Mouse (Mus musculus): ENCODE results near the gene Fgb. TPM values are rescaled to one million over a fixed set of nuclear protein-coding genes. Genes with fewer than 3 reads are reported as not detected.

Gene Fgb
- polyA plus RNA-seq, 1 experiment from 2014 or later = 0.49 TPM

DNA sequence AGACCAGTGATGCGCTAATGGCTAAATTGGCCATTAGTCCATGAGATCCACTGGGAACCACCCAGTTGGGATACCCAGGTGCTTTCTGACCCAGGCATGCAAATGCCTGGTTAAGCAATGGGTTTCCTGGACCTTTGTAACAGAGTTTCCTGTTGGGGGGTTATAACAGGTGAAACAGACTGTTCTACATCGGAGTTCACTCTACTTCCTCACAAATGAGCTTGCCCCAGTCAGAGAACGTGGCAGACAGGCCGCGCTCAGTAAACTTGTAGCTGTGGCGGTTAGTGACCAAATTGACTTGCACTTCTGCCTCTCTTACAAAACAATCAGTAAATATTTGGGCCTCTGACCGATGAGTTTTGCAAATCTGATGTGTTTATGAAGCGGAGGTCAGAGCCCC lies 46.6 kb downstream of the Fgb start:
- Histone ChIP-seq H3K9me3 (no peaks in the 10 kb centered on the region), H3K36me3 (no peaks in the 10 kb centered on the region), H3K4me2 (no peak overlapping the region), H3K27me3 (no peaks in the 10 kb centered on the region), H3K9ac (no peak overlapping the region), H3K4me3 (no peak overlapping the region), H3K27ac (no peak overlapping the region), H3K4me1 (no peaks in the 10 kb centered on the region)
- 83% methylated on average over 8 of the region's 8 CpGs for WGBS
- ATAC-seq (ENCODE audit: borderline replicate concordance, extremely low read depth, low FRiP score, low TSS enrichment) = no peak

DNA sequence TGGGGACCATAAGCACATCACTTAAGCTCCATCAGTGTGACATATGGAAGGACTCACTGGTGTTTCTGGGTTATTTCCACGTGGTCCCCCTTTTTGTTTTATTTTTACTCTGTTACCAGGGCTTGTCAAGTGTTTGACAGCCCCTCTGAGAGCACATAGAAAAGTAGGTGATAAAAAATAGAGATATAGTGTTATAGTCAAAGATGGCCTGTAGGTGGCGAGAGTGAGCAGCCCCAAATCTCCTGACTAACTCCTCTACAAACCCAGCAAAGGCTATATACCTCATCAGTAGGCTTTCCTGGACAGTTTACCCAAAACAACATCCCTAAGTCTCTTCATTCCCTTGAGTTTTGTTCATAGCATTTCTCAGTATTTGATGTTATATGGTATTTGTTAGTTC lies 47.5 kb downstream of the Fgb start:
- no peaks in the 10 kb centered on the region for H3K27me3 ChIP-seq
- no peaks in the 10 kb centered on the region for H3K9me3 ChIP-seq
- no peak overlapping the region for H3K4me2 ChIP-seq
- no peaks in the 10 kb centered on the region for H3K36me3 ChIP-seq
- H3K4me1 ChIP-seq = no peaks in the 10 kb centered on the region
- H3K9ac ChIP-seq = no peak overlapping the region
- H3K27ac ChIP-seq = no peak overlapping the region
- 0% methylated on average over 2 of the region's 2 CpGs for WGBS
- ATAC-seq (ENCODE audit: borderline replicate concordance, extremely low read depth, low FRiP score, low TSS enrichment) = no peak
- no peak overlapping the region for H3K4me3 ChIP-seq

DNA sequence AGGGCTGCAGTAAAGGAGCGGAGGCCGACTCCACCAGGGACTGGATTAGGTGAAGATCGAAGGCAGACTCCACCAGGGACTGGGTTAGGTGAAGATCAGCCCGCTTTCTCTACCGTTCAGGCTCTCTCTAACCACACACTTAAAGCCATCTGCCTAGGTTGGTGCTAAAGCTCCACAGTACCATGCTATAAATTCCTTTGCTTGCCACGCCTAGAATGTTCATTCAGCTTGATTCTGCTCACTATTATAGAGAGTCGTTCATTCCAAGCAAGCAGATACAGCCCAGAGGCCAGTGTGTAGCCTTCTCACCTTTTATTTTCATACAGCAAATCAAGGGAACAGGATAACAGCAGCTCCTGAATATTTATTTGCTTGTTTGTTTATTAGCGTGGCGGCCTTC lies 49.7 kb downstream of the Fgb start:
- Histone ChIP-seq H3K9me3 (no peaks in the 10 kb centered on the region), H3K36me3 (no peaks in the 10 kb centered on the region), H3K4me1 (peaks cover 7% of the 10 kb centered on the region), H3K9ac (no peak overlapping the region), H3K27me3 (peaks cover 4% of the 10 kb centered on the region; the same call in 1 of the 2 replicates), H3K27ac (no peak overlapping the region), H3K4me3 (no peak overlapping the region), H3K4me2 (no peak overlapping the region)
- ATAC-seq (ENCODE audit: borderline replicate concordance, extremely low read depth, low FRiP score, low TSS enrichment) = no peak
- 79% methylated on average over 9 of the region's 9 CpGs for whole genome bisulfite sequencing

DNA sequence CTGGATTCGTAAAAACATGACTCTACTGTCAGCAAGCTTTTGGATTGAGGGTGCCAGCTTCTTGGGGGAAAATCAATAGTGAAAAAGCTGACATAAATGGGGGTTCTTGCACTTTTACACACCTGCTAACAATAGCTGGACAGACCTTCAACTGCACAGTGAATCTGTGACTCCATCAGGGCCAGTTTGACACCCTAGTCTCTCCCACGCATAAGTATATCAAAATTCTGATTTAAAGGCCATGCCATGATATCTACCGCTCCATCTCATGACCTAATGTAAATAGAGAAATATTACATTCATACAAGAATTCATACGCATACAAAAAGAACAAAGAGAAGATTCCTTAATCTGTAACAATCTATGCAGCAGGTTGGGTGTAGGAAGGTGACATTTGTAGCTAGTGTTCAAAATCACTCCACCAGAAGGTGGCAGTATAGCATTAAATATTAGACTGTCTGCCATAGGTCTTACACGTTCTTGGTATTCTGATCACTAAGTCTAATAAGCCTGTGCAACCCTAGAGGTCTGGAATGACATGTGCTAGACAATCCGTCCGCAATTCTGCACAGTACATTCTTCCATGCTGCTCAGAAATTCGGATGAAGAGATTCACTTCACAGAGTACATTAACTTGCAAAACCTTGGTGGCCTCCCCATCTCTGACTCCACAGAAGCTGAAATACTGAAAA lies 50.7 kb downstream of the Fgb start:
- Histone ChIP-seq H3K4me2 (no peak overlapping the region), H3K27ac (no peak overlapping the region), H3K36me3 (no peaks in the 10 kb centered on the region), H3K9me3 (no peaks in the 10 kb centered on the region), H3K27me3 (peaks cover 5% of the 10 kb centered on the region; the same call in 1 of the 2 replicates), H3K9ac (no peak overlapping the region), H3K4me3 (no peak overlapping the region), H3K4me1 (peaks cover 8% of the 10 kb centered on the region)
- peak; percentile 58; the same call in 1 of the 2 replicates for ATAC-seq (ENCODE audit: borderline replicate concordance, extremely low read depth, low FRiP score, low TSS enrichment)
- 31% methylated on average over 8 of the region's 8 CpGs for WGBS

DNA sequence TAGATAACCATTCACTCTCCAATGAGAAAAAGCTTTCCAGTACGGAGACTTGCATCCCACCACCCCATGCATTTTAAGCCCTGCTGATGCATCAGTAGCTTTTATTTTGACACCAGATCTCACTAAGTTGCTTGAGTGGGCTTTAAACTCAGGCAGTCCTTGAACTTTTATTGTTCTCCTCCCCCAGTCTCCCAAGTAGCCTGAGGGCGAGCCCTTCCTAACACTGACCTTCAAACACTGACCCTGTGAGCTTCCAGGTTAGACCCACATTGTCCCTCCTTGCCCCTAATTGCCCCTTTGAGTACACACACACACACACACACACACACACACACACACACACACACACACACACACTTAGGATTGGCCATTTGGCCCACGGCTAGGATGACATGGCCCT lies 53.0 kb downstream of the Fgb start:
- Histone ChIP-seq H3K4me2 (no peak overlapping the region), H3K36me3 (no peaks in the 10 kb centered on the region), H3K9me3 (no peaks in the 10 kb centered on the region), H3K4me3 (no peak overlapping the region), H3K9ac (no peak overlapping the region), H3K27me3 (peaks cover 5% of the 10 kb centered on the region; the same call in 1 of the 2 replicates), H3K27ac (no peak overlapping the region), H3K4me1 (peaks cover 8% of the 10 kb centered on the region)
- no peak for ATAC-seq (ENCODE audit: borderline replicate concordance, extremely low read depth, low FRiP score, low TSS enrichment)
- WGBS = 60% methylated on average over 3 of the region's 3 CpGs

DNA sequence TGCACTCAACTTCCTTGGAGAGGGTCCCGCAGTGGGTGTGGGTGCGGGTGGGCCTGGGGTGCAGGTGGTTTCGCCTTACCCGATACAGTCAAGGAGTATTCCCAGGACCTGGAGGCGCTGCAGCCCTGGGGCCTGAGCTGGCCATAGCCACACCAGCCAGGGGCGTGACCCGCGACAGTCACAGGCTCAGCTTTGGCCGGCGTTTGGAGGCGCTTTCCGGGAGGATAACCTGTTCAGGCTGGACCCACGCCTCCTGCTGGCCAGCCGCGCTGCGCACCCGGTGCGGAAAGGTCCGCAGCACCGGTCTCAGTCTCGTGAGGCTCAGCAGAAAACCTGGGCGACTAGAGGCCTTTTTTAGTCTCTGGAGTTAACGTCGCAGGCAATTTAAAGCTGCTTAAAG lies 54.3 kb downstream of the Fgb start:
- H3K27ac ChIP-seq = no peak overlapping the region
- peaks cover 8% of the 10 kb centered on the region for H3K4me1 ChIP-seq
- peaks cover 5% of the 10 kb centered on the region; the same call in 1 of the 2 replicates for H3K27me3 ChIP-seq
- no peaks in the 10 kb centered on the region for H3K36me3 ChIP-seq
- peak overlapping the region; percentile 53 for H3K4me2 ChIP-seq
- ATAC-seq (ENCODE audit: borderline replicate concordance, extremely low read depth, low FRiP score, low TSS enrichment) = peak; percentile 68; the same call in 1 of the 2 replicates
- 3% methylated on average over 24 of the region's 24 CpGs for WGBS
- no peak overlapping the region for H3K9ac ChIP-seq
- peak overlapping the region; percentile 15; the same call in 1 of the 2 replicates for H3K4me3 ChIP-seq
- H3K9me3 ChIP-seq = no peaks in the 10 kb centered on the region

DNA sequence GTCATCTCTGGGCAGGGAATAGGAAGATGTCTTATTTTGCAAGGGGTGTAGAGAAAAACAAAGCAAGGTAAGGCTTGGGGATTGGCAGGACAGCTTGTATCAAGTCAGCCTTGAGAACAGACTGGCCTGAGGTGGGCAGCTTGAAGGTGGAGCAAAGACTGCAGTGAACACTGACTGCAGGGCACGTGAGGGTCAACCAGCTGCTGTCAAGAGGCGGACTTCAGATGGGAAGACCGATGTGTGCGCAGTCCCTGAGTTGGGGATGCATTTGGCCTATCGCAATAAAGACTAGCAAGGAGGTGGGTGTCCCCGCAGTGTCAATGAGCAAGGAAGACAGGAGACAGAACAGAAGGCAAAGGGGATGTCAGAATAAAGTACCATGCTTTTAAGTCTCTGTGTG lies 56.7 kb downstream of the Fgb start:
- no peaks in the 10 kb centered on the region for H3K36me3 ChIP-seq
- no peak for ATAC-seq (ENCODE audit: borderline replicate concordance, extremely low read depth, low FRiP score, low TSS enrichment)
- peaks cover 8% of the 10 kb centered on the region for H3K4me1 ChIP-seq
- H3K9me3 ChIP-seq = no peaks in the 10 kb centered on the region
- H3K4me3 ChIP-seq = no peak overlapping the region
- no peak overlapping the region for H3K9ac ChIP-seq
- 77% methylated on average over 6 of the region's 6 CpGs for WGBS
- no peak overlapping the region for H3K4me2 ChIP-seq
- H3K27ac ChIP-seq = no peak overlapping the region
- H3K27me3 ChIP-seq = peaks cover 5% of the 10 kb centered on the region; the same call in 1 of the 2 replicates

DNA sequence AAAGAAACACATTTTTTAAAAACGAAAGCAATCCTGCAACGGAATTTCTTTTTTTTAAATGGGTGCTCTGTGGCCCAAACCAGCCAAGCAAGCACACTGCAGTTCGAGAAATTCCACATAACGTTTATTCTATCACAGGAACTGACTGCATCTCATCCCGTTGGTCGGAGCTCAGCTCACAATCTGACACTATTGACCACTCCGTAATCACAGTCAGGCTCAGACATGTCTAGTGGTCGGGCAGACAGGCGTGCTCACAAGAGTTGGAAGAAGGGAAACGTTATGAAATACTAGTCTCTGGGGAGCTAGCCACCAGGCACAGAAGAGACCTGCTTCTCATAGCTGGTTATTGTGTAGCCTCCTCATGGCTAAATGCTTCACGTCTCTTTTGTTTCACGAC lies 57.7 kb downstream of the Fgb start:
- Histone ChIP-seq H3K27ac (no peak overlapping the region), H3K4me3 (no peak overlapping the region), H3K36me3 (no peaks in the 10 kb centered on the region), H3K4me2 (no peak overlapping the region), H3K9me3 (no peaks in the 10 kb centered on the region), H3K9ac (no peak overlapping the region), H3K27me3 (peaks cover 5% of the 10 kb centered on the region; the same call in 1 of the 2 replicates), H3K4me1 (peaks cover 8% of the 10 kb centered on the region)
- 62% methylated on average over 12 of the region's 12 CpGs for WGBS
- no peak for ATAC-seq (ENCODE audit: borderline replicate concordance, extremely low read depth, low FRiP score, low TSS enrichment)

Other genes starting within 250 kb of the Fgb start
- 11.1 and 12.6 TPM in 2 replicates for gene Rbm46, start 173.4 kb downstream of the Fgb start, polyA plus RNA-seq (2015; fragmentation: Nextera tagmentation; extraction: Ambion mirVana)
- 0.55 and 0.57 TPM in 2 replicates for gene Lrat, start 145.9 kb downstream of the Fgb start, polyA plus RNA-seq (2015; fragmentation: Nextera tagmentation; extraction: Ambion mirVana)
- gene Fgg, start 42.1 kb downstream of the Fgb start, polyA plus RNA-seq (2015; fragmentation: Nextera tagmentation; extraction: Ambion mirVana) = 0.76 and 4.1 TPM in 2 replicates
- 0.79 and 4.0 TPM in 2 replicates for gene Fga, start 23.8 kb downstream of the Fgb start, polyA plus RNA-seq (2015; fragmentation: Nextera tagmentation; extraction: Ambion mirVana)
- 108 and 110 TPM in 2 replicates for gene Plrg1, start 5.7 kb upstream of the Fgb start, polyA plus RNA-seq (2015; fragmentation: Nextera tagmentation; extraction: Ambion mirVana)
- gene Dchs2, start 78.1 kb upstream of the Fgb start, polyA plus RNA-seq (2015; fragmentation: Nextera tagmentation; extraction: Ambion mirVana) = 0.13 and 0.14 TPM in 2 replicates